ENCODE assay signal across 16 mouse cellular contexts in the genomic region with DNA sequence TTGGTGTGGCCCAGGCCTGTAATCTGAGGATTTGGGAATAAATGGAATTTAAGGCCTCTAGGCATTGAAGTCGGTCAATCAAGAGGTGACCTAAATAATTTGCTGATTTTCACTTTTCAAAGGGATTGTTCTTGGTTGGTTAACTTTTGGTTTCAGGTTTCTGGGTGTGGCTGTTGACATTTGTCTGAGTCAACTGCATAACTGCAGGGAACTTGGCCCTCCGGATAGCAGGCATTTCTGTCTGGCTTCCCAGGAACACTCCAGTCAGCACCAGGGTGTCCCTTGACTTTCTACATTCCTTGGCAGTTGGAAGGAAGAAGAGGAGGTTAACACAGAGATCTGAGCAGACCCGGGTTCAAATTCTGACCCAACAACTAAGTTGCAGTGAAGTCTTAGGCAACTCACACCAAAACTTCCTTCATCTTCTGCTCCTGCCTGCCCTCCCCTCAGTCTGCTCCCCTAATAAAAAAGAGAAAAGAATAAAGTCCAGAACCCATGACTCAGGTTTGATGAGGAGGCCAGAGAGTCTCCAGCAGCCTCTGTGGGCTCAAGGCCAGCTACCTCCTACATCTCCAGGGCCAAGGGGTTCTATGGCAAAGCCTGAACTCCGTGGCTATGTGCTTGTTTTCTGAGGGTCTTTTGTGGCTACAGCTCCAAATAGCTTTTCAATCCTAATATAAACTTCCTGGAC. TPM values are rescaled to one million over a fixed set of nuclear protein-coding genes. Genes with fewer than 3 reads are reported as not detected.
DNase-seq lines count a peak whose midpoint lies in the region; ATAC-seq and TF ChIP-seq lines count a peak whose summit lies in the region.
"Had no signal": no experiment of that assay in that cellular context is flagged by ENCODE, and none has a peak within 500 bp of the region (broad histone marks: within the 10 kb centered on the region; RNA-seq: fewer than 3 reads in every experiment).

No protein-coding gene starts in this region.

- H3K9me3 ChIP-seq in kidney, embryonic 16.5 days (ENCODE audit: low read length): no peaks in the 10 kb centered on the region
- no peaks in the 10 kb centered on the region for H3K9me3 ChIP-seq in intestine, embryonic 14.5 days (ENCODE audit: control insufficient read depth, low read length)
- H3K9me3 ChIP-seq: G1E; liver, embryonic 15.5 days had no signal

- H3K4me3 ChIP-seq in kidney, embryonic 16.5 days (ENCODE audit: low read length): no peak overlapping the region
- H3K4me3 ChIP-seq in intestine, embryonic 14.5 days (ENCODE audit: low read depth, low read length): no peak overlapping the region
- no peak overlapping the region for H3K4me3 ChIP-seq in small intestine, adult 2 months (ENCODE audit: low read depth, low read length)
- H3K4me3 ChIP-seq: liver, embryonic 15.5 days had no signal

- H3K9ac ChIP-seq in kidney, embryonic 16.5 days (replicated peaks; ENCODE audit: low read length): no peak overlapping the region
- no peak overlapping the region for H3K9ac ChIP-seq in intestine, embryonic 14.5 days (ENCODE audit: low read length)
- H3K9ac ChIP-seq: liver, embryonic 15.5 days had no signal

- DNase-seq in kidney, postnatal 25 days: no peak
- DNase-seq in ES-CJ7 (ENCODE audit: low read depth, low spot score): peak; percentile 75
- peak; percentile 63 for DNase-seq in intestine, embryonic 14.5 days (ENCODE audit: low spot score)
- no peak for DNase-seq in adrenal gland, postnatal 14 days
- no peak for DNase-seq in T-cell, adult 2 months (ENCODE audit: low spot score)
- no peak for DNase-seq in heart, postnatal 14 days
- DNase-seq: adrenal gland, postnatal 25 days; thymus, postnatal 14 days had no signal

- intact Hi-C loops in heart, postnatal 14 days (cut with DNase I): no loop called here

- peak overlapping the region; percentile 9; the same call in 1 of the 2 replicates for H3K27ac ChIP-seq in kidney, embryonic 16.5 days (ENCODE audit: low read length)
- H3K27ac ChIP-seq in intestine, embryonic 14.5 days (ENCODE audit: low read depth): peak overlapping the region; percentile 35
- peak overlapping the region; percentile 74 for H3K27ac ChIP-seq in small intestine, adult 2 months (ENCODE audit: insufficient read depth, low read depth, low read length)
- H3K27ac ChIP-seq: liver, embryonic 15.5 days had no signal

- no peaks in the 10 kb centered on the region for H3K36me3 ChIP-seq in kidney, embryonic 16.5 days (ENCODE audit: insufficient read depth, low read length)
- no peaks in the 10 kb centered on the region for H3K36me3 ChIP-seq in intestine, embryonic 14.5 days (ENCODE audit: control insufficient read depth, insufficient read depth, low read length)
- no peaks in the 10 kb centered on the region for H3K36me3 ChIP-seq in small intestine, adult 2 months (ENCODE audit: control insufficient read depth, insufficient read depth, low read length)
- H3K36me3 ChIP-seq: G1E; liver, embryonic 15.5 days had no signal

- no peak overlapping the region for H3K4me2 ChIP-seq in kidney, embryonic 16.5 days (replicated peaks; ENCODE audit: low read depth, low read length)
- no peak overlapping the region for H3K4me2 ChIP-seq in intestine, embryonic 14.5 days (ENCODE audit: low read length)
- H3K4me2 ChIP-seq: liver, embryonic 15.5 days had no signal

- no peak for TF ChIP-seq CTCF in small intestine, adult 2 months (IDR thresholded peaks at IDR 0.05; ENCODE audit: extremely low read depth, insufficient read length, insufficient replicate concordance, low read depth, low read length)

- 48% methylated on average over 4 of the region's 4 CpGs for WGBS in kidney, embryonic 16.5 days
- WGBS in intestine, embryonic 14.5 days: 50% methylated on average over 4 of the region's 4 CpGs
- WGBS in small intestine, adult 2 months: 20% methylated on average over 4 of the region's 4 CpGs

- ATAC-seq in kidney, embryonic 16.5 days (ENCODE audit: low FRiP score, low TSS enrichment): no peak
- no peak for ATAC-seq in intestine, embryonic 14.5 days (replicated peaks; ENCODE audit: low FRiP score, low TSS enrichment, low read depth)
- ATAC-seq: forebrain, embryonic 16.5 days; midbrain, embryonic 16.5 days had no signal

- H3K27me3 ChIP-seq in kidney, embryonic 16.5 days (ENCODE audit: insufficient read depth, low read length): no peaks in the 10 kb centered on the region
- no peaks in the 10 kb centered on the region for H3K27me3 ChIP-seq in intestine, embryonic 14.5 days (replicated peaks; ENCODE audit: control insufficient read depth, insufficient read depth, low read length)
- H3K27me3 ChIP-seq in small intestine, adult 2 months (ENCODE audit: control insufficient read depth, insufficient read depth, low read length): no peaks in the 10 kb centered on the region
- H3K27me3 ChIP-seq: liver, embryonic 15.5 days had no signal

- H3K4me1 ChIP-seq in kidney, embryonic 16.5 days (ENCODE audit: insufficient read depth, low read length): peaks cover 7% of the 10 kb centered on the region; the same call in 1 of the 2 replicates
- H3K4me1 ChIP-seq in intestine, embryonic 14.5 days (replicated peaks; ENCODE audit: control insufficient read depth, insufficient read depth, low read length): peaks cover 7% of the 10 kb centered on the region; the same call in 1 of the 2 replicates
- H3K4me1 ChIP-seq in small intestine, adult 2 months (ENCODE audit: control insufficient read depth, insufficient read depth, insufficient read length, low read length): peaks cover 12% of the 10 kb centered on the region; the same call in 1 of the 2 replicates

- no peak for TF ChIP-seq POLR2A in small intestine, adult 2 months (IDR thresholded peaks at IDR 0.05; ENCODE audit: low read depth, low read length)

RNA-seq across cellular contexts. Expression of a gene that starts 16.2 kb away (rescaled TPM):
- polyA plus RNA-seq in kidney, embryonic 16.5 days (2015; fragmentation: Nextera tagmentation; extraction: Ambion mirVana): 11.2 and 11.4 TPM in 2 replicates
- polyA plus RNA-seq in intestine, embryonic 14.5 days (2014; fragmentation: Nextera tagmentation; extraction: Ambion mirVana): 5.3 and 6.1 TPM in 2 replicates
- 34.3 and 66.7 TPM in 2 replicates for polyA plus RNA-seq in small intestine, adult 2 months (2012; rRNA removed)
- 48.9 and 57.9 TPM in 2 replicates for total RNA-seq in adrenal gland, postnatal 14 days (2021)
- total RNA-seq in heart, postnatal 14 days (2021): 10 to 100 TPM; 23.3 to 24.3 TPM

RNA-seq across cellular contexts. Expression of a gene that starts 35.6 kb away (rescaled TPM):
- 746 and 752 TPM in 2 replicates for polyA plus RNA-seq in kidney, embryonic 16.5 days (2015; fragmentation: Nextera tagmentation; extraction: Ambion mirVana)
- polyA plus RNA-seq in intestine, embryonic 14.5 days (2014; fragmentation: Nextera tagmentation; extraction: Ambion mirVana): 963 and 1,042 TPM in 2 replicates
- polyA plus RNA-seq in small intestine, adult 2 months (2012; rRNA removed): 139 and 203 TPM in 2 replicates
- 563 and 690 TPM in 2 replicates for total RNA-seq in adrenal gland, postnatal 14 days (2021)
- total RNA-seq in heart, postnatal 14 days (2021): 100 to 1,000 TPM; 289 to 327 TPM

RNA-seq across cellular contexts. Expression of a gene that starts 53.3 kb away (rescaled TPM):
- polyA plus RNA-seq in kidney, embryonic 16.5 days (2015; fragmentation: Nextera tagmentation; extraction: Ambion mirVana): 0.66 and 0.75 TPM in 2 replicates
- polyA plus RNA-seq in intestine, embryonic 14.5 days (2014; fragmentation: Nextera tagmentation; extraction: Ambion mirVana): 0.59 and 1.0 TPM in 2 replicates
- polyA plus RNA-seq in small intestine, adult 2 months (2012; rRNA removed): 0.13 and 0.27 TPM in 2 replicates
- total RNA-seq in adrenal gland, postnatal 14 days (2021): 1.3 TPM in 2 replicates
- under 1 TPM; 0.15 to 0.29 TPM for total RNA-seq in heart, postnatal 14 days (2021)
- total RNA-seq: G1E; heart, adult 8-10 months; hematopoietic stem cell, adult 5-6 weeks had no signal
- polyA plus RNA-seq: G1E had no signal

Comparison
In these comparisons a context has a peak if more than half of its experiments do, and no peak if none do; other contexts are left out.
1. H3K27ac ChIP-seq: peak in every context shown above with its lines; median percentile 74 in small intestine, adult 2 months; 35 in intestine, embryonic 14.5 days; 9 in kidney, embryonic 16.5 days.
2. DNase-seq: peak in ES-CJ7 (single experiment) and intestine, embryonic 14.5 days (single experiment); none in kidney, postnatal 25 days (0 of 2), adrenal gland, postnatal 14 days (single experiment), T-cell, adult 2 months (single experiment) and heart, postnatal 14 days (0 of 2).